Mouse (Mus musculus) liver, embryonic 13.5 days (tissue): ENCODE results near the gene Srms. TPM values are rescaled to one million over a fixed set of nuclear protein-coding genes. Genes with fewer than 3 reads are reported as not detected.
A peak's percentile ranks its signal among the peaks of the same experiment; 100 is the strongest.

Experiments
- ATAC-seq: fragments of 200-750 bp; cut with Nextera tagmentation; 2 replicates; pipeline ENCODE4 v1.8.0; 2017; ENCODE audit warnings: low read depth, mild to moderate bottlenecking, moderate number of reproducible peaks, moderate library complexity
- DNase-seq: peaks from one replicate; pipeline ENCODE4 v3.0.0; 2022
- H3K27ac ChIP-seq: fragments of 300-500 bp; sonication (generic); 2 replicates; pipeline ENCODE4 v1.5.1; 2015; ENCODE audit warnings: moderate library complexity, mild to moderate bottlenecking, inconsistent platforms
- H3K27me3 ChIP-seq: fragments of 300-500 bp; sonication (generic); 2 replicates; pipeline ENCODE4 v1.6.1; 2015; ENCODE audit warnings: mild to moderate bottlenecking, inconsistent platforms
- H3K36me3 ChIP-seq: fragments of 300-500 bp; sonication (generic); 2 replicates; pipeline ENCODE4 v1.6.1; 2015; ENCODE audit warnings: mild to moderate bottlenecking, inconsistent platforms
- H3K4me1 ChIP-seq: fragments of 300-500 bp; sonication (generic); replicated peaks from 2 replicates; pipeline ENCODE4 v1.6.1; 2015; ENCODE audit warnings: inconsistent platforms
- H3K4me2 ChIP-seq: fragments of 300-500 bp; sonication (generic); 2 replicates; pipeline ENCODE4 v1.6.1; 2015; ENCODE audit warnings: inconsistent platforms, mild to moderate bottlenecking, moderate library complexity
- H3K4me3 ChIP-seq: fragments of 300-500 bp; sonication (generic); replicated peaks from 2 replicates; pipeline ENCODE4 v1.5.1; 2015; ENCODE audit warnings: mild to moderate bottlenecking, inconsistent platforms
- H3K9ac ChIP-seq: fragments of 300-500 bp; sonication (generic); 2 replicates; pipeline ENCODE4 v1.6.1; 2015; ENCODE audit warnings: mild to moderate bottlenecking, inconsistent platforms
- H3K9me3 ChIP-seq: fragments of 300-500 bp; sonication (generic); replicated peaks from 2 replicates; pipeline ENCODE4 v1.6.1; 2016; ENCODE audit warnings: inconsistent platforms
- WGBS: fragments of 180-500 bp; shearing (Covaris S2); methylation state at CpG from one replicate; pipeline ENCODE4 v1.1.7; 2015; ENCODE audit not compliant: insufficient replicate concordance; 5-methylcytosine and 5-hydroxymethylcytosine counted together
- polyA plus RNA-seq: library from polyadenylated mRNA; unstranded; fragments of >200 nt; fragmentation: Nextera tagmentation; extraction: Ambion mirVana; gene quantifications from 2 replicates; pipeline ENCODE4 v1.2.1, GENCODE M21; 2015

Gene Srms
- 0.08 and 0.12 TPM in 2 replicates for polyA plus RNA-seq

DNA sequence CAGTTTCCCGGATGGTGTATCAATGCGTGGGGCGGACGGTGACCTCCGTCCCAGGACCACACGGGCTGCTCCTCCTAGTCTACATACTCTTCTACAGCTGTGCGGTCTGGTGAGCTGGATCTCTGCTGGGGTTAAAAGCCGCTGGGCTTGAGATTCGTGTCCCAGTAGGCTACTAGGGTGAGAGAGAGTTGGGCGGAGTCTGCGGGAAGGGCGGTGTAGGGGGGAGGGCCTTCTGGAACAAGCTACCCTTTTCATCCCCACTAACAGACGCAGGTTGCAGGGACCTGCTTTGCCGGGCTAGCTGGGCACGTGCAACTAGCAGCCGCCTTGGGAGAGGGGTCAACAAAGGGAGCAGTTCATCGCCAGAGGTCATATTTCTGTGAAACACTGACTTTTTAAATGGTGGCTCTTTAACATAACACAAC lies at the start of gene Srms:
Gene Srms (minus strand): TSS at position 165 of the 425 bp plus-strand sequence.
- Histone ChIP-seq H3K27ac (no peak within 1 kb of the TSS), H3K4me2 (peak within 1 kb of the TSS; percentile 66), H3K9me3 (no peaks in the 10 kb centered on the region), H3K4me1 (peaks cover 32% of the 10 kb centered on the region), H3K36me3 (no peaks in the 10 kb centered on the region), H3K27me3 (peaks cover 65% of the 10 kb centered on the region), H3K4me3 (peak within 1 kb of the TSS; percentile 42), H3K9ac (peak within 1 kb of the TSS; percentile 42)
- 3% methylated on average over 17 of the region's 17 CpGs for WGBS
- DNase-seq: peak; percentile 22
- ATAC-seq: peak; percentile 71

DNA sequence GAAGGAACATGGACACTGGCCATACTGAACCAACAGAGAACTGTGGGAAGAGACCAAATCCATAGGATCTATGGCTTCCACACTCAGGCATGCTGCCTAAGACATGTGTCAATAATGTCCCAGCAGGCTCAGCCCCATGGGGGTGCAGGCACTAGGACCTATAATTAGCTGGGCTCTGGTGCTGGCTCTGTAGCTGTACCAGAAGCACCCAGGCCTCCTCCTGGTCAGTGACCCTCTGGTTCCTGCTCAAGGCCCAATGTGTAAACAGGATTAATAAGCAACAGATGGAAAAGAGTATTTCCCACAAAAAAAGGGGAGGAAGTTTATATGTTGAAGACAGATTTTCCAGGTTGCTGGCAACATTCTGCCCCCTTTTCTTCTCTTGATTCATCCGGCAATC lies 40.3 kb upstream of the Srms start:
- peaks cover 70% of the 10 kb centered on the region for H3K36me3 ChIP-seq
- no peak overlapping the region for H3K9ac ChIP-seq
- DNase-seq (no peak), ATAC-seq (0 out of 2 replicates have a peak, but pooled peaks have one; percentile 34)
- 0 out of 2 replicates have a peak, but pooled peaks cover 3% of the 10 kb centered on the region for H3K4me1 ChIP-seq
- peak overlapping the region; percentile 7; the same call in 1 of the 2 replicates for H3K27ac ChIP-seq
- H3K4me2 ChIP-seq: no peak overlapping the region
- WGBS: 79% methylated on average over 1 of the region's 1 CpGs
- no peak overlapping the region for H3K4me3 ChIP-seq
- no peaks in the 10 kb centered on the region for H3K27me3 ChIP-seq
- no peaks in the 10 kb centered on the region for H3K9me3 ChIP-seq

DNA sequence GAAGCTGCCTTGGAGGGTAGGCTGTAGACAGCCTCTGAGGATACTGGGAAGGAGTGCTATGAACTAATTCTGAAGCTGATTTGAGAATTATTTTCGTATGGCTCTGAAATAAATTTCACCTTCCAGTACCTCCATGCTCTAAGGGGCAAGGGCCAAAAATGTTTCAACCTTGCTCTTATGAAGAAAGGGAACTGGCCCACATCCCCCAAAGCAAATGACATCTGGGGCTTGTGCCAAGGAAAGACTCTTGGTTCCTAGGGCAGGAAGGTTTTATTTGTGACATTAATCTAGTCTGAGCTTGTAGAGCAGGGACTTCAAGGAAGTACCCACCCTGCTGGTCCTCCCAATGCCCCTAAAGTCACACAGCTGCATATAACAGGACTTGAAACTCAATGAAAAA lies 38.9 kb upstream of the Srms start:
- 64% methylated on average over 1 of the region's 1 CpGs for WGBS
- no peaks in the 10 kb centered on the region for H3K27me3 ChIP-seq
- no peak overlapping the region for H3K9ac ChIP-seq
- H3K4me2 ChIP-seq: no peak overlapping the region
- ATAC-seq: no peak
- H3K27ac ChIP-seq: no peak overlapping the region
- H3K4me3 ChIP-seq: no peak overlapping the region
- H3K9me3 ChIP-seq: no peaks in the 10 kb centered on the region
- 0 out of 2 replicates have a peak, but pooled peaks cover 3% of the 10 kb centered on the region for H3K4me1 ChIP-seq
- H3K36me3 ChIP-seq: peaks cover 56% of the 10 kb centered on the region
- no peak for DNase-seq

DNA sequence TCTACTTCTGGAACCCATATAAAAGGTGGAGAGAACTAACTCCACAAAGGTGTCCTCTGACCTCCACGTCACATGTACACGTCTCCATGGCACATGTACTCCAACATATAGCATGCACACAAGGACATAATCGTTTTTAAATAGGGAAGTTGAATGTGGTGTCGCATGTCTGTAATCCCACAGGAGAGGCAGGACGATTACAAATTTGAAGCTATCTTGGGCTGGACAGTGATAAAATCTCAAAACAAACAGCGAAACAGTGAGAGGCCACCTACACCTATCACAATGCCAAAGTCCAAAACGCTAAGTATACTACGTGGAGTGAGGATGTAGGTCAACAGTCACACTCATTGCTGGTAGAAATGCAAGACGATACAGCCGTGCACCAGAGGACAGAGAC lies 36.2 kb upstream of the Srms start:
- Histone ChIP-seq H3K9ac (no peak overlapping the region), H3K9me3 (no peaks in the 10 kb centered on the region), H3K4me3 (no peak overlapping the region), H3K4me1 (peaks cover 6% of the 10 kb centered on the region), H3K4me2 (no peak overlapping the region), H3K27me3 (no peaks in the 10 kb centered on the region), H3K27ac (no peak overlapping the region), H3K36me3 (peaks cover 31% of the 10 kb centered on the region)
- DNase-seq (no peak), ATAC-seq (peak; percentile 51; the same call in 1 of the 2 replicates)
- WGBS: 62% methylated on average over 10 of the region's 10 CpGs

DNA sequence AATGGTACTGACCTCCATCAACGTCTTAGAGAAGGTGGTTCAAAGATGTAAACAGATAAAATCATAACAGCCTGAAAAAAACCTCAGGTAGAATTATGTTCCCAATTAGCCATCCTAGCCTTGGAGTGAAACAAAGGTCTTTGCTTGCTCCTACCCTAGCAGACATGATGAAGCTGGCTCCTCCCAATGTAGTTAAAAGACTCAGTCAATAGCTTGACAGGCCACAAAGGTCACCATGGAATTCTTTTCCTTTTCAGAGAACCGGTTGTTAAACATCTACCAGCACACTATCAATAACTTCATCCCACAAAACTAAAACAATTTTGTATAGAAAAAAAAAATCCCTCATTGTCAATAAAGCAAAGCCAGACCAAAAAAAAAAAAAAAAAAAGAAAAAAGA lies 32.0 kb upstream of the Srms start:
- Histone ChIP-seq H3K9me3 (no peaks in the 10 kb centered on the region), H3K27me3 (no peaks in the 10 kb centered on the region), H3K4me3 (no peak overlapping the region), H3K4me1 (peaks cover 35% of the 10 kb centered on the region), H3K36me3 (peaks cover 7% of the 10 kb centered on the region; the same call in 1 of the 2 replicates), H3K9ac (no peak overlapping the region), H3K4me2 (no peak overlapping the region), H3K27ac (no peak overlapping the region)
- 44% methylated on average over 2 of the region's 2 CpGs for WGBS
- ATAC-seq: no peak
- DNase-seq: no peak

DNA sequence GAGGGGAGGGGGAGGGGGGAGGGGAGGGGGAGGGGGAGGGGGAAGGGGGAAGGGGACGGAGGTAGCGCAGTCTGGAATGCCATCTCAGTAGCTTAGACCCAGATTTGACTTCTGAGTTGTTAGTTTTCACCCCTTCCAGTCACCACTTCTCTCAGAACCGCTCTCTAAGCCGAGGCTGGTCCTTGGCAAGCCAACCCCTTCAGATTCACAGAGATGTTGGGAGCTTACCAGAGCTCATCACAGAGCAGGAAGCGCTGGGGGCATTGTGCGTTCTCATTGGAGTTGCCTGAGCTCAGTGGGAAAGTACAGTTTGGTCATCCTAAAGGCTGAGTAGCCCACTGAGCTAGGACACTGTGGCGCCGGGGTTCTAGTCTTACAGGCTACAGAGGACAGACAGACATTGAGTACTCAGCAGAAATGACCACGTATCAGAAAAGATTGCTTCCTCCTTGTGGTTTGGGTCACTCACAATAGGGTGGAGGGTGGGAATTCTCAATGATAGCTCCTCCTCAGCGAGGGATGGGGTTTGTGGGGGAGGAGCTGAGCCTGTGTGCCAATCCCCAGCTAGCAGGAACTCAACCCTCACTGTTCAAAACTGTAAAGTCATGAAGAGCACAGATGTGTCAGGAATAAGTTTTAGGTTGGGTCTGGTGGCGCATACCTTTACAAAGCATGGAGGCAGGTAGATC lies 30.9 kb upstream of the Srms start:
- H3K36me3 ChIP-seq: peaks cover 14% of the 10 kb centered on the region; the same call in 1 of the 2 replicates
- DNase-seq (peak; percentile 28), ATAC-seq (peak; percentile 44)
- no peak overlapping the region for H3K9ac ChIP-seq
- H3K4me1 ChIP-seq: peaks cover 39% of the 10 kb centered on the region
- H3K27ac ChIP-seq: peak overlapping the region; percentile 36; the same call in 1 of the 2 replicates
- H3K4me3 ChIP-seq: no peak overlapping the region
- 19% methylated on average over 11 of the region's 11 CpGs for WGBS
- H3K4me2 ChIP-seq: peak overlapping the region; percentile 38; the same call in 1 of the 2 replicates
- no peaks in the 10 kb centered on the region for H3K27me3 ChIP-seq
- no peaks in the 10 kb centered on the region for H3K9me3 ChIP-seq

DNA sequence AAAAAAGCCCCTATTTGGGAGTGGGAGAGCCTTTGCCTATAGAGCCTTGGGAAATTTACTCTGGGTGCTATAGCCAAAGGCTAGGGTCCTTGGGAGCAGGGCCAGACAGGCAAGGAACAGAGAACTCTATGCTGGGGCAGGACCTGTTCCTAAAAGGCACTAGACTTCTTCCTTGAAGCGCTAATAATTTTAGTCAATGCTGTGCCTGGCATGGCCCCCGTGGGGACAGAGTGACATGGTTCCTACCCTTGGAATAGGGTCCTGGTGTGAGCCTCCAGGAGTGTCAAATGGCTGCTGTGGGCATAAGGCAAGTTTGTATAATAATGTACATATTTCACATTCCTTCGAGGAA lies 29.3 kb upstream of the Srms start:
- Histone ChIP-seq H3K36me3 (peaks cover 27% of the 10 kb centered on the region), H3K27ac (peak overlapping the region; percentile 25; the same call in 1 of the 2 replicates), H3K27me3 (no peaks in the 10 kb centered on the region), H3K4me3 (peak overlapping the region; percentile 75), H3K4me1 (peaks cover 39% of the 10 kb centered on the region), H3K4me2 (peak overlapping the region; percentile 78), H3K9ac (peak overlapping the region; percentile 86), H3K9me3 (no peaks in the 10 kb centered on the region)
- DNase-seq (no peak), ATAC-seq (no peak)
- WGBS: 61% methylated on average over 3 of the region's 3 CpGs

DNA sequence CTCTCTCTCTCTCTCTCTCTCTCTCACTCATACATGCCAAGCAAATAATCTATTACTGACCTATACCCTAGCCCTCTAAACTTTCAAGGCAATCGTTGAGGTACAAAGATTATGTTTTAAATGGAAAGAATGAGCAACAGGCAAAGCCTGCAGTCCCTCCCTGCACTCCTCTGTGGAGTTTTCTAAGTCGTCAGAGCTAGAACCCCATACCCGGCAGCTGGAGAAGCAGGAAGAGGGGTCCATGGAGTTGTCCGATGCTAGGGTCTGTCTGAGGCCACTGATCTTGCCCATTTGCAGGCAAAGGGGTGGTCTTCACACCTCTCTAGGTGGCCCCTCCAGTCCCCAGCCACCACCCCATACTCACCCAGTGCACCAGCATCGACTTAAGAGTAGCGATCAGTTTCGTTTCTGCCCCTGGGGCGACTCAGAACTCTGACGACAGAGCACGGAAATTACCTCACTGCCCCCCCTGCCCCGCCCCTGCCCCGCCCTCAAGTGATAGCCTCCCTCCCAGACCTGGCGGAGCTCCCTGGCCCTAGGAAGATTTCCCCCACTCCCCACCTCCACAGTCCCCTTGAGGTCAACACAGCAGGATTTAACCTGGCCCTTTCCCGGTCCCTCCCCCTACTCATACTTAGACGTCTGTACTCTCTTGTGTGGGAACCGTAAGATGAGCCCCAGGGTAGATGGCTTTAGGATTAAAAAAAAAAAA lies 28.8 kb upstream of the Srms start, which contains the start of gene Helz2:
Gene Helz2 (minus strand): TSS at position 426 of the 712 bp plus-strand sequence.
- Histone ChIP-seq H3K4me1 (peaks cover 39% of the 10 kb centered on the region), H3K9me3 (no peaks in the 10 kb centered on the region), H3K27ac (peak within 1 kb of the TSS; percentile 79), H3K36me3 (peaks cover 30% of the 10 kb centered on the region), H3K4me3 (peak within 1 kb of the TSS; percentile 75), H3K9ac (peak within 1 kb of the TSS; percentile 86), H3K27me3 (no peaks in the 10 kb centered on the region), H3K4me2 (peak within 1 kb of the TSS; percentile 78)
- DNase-seq: peak; percentile 47
- ATAC-seq: peak; percentile 82
- WGBS: 8% methylated on average over 16 of the region's 16 CpGs

DNA sequence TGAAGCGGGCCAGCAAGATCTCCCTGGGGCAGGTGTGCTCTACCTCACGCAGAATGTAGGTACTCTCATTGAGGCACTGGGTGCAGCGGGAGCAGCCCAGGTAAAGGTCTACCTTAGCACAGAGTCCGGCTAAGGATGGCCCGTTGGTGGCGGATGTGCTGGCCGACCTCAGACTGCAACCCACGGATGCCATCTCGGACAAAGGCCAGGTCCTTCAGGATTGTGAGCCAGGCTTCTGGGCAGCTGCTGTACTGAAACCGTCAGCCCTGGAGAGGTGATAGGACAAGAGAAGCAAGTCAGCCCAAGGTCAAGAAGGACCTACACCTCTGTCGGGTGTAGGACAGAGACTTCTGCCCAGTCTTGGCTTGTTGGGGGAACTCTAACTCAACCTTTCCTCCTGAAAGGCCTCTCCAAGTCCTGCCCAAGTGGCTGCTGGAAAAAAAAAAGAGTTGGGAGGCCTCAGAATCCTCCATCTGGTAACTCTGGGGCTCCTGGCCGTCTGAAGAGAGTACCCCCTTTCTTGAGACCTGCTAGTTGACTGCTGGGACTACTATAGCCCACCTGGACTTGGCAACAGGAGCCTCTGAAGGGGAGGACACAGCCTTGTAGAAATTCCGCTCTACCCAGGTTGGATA lies 27.9 kb upstream of the Srms start:
- peak overlapping the region; percentile 86 for H3K9ac ChIP-seq
- no peak overlapping the region for H3K27ac ChIP-seq
- no peak for ATAC-seq
- DNase-seq: no peak
- H3K36me3 ChIP-seq: peaks cover 38% of the 10 kb centered on the region
- 81% methylated on average over 13 of the region's 13 CpGs for WGBS
- peaks cover 39% of the 10 kb centered on the region for H3K4me1 ChIP-seq
- H3K27me3 ChIP-seq: no peaks in the 10 kb centered on the region
- no peaks in the 10 kb centered on the region for H3K9me3 ChIP-seq
- peak overlapping the region; percentile 75 for H3K4me3 ChIP-seq
- H3K4me2 ChIP-seq: peak overlapping the region; percentile 78

DNA sequence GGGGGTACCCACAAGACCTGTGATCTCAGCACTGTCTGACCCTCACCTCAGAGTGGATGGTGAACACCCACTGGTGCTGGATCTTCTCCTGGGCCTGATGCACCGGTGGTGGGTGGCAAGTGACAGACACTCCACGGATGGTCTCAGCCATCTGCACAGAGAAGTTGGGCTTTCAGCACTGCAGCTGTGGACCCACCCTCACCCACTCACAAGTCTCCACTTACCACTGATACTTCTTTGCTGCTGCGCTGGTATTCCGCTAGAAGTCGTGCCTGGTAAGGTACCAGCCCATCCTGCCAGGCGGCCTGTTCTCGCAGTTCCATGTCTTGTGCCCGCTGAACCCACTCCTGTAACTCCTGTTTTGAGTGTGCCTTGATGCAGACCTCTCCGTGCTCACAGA lies 26.3 kb upstream of the Srms start:
- Histone ChIP-seq H3K4me3 (no peak overlapping the region), H3K4me2 (0 out of 2 replicates have a peak overlapping the region, but pooled peaks have one; percentile 12)
- no peak for ATAC-seq

DNA sequence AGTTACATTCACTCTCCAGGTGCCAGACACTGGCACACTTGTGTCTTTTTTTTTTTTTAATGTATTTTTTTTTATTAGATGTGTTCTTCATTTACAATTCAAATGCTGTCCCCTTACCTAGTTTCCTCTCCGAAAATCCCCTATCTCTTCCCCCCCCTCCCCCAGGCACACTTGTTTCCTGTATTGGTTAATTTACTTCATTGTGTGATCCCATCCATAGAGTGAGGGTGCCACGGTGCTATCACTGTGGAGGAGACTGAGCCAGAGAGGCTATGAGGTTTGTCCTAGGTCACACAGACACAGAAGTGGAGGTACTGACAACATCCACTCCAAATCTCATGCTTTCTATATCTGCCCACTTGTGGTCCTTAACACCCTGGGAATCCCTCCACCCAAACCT lies 25.9 kb upstream of the Srms start:
- Histone ChIP-seq H3K4me1 (peaks cover 32% of the 10 kb centered on the region), H3K4me3 (no peak overlapping the region), H3K9ac (no peak overlapping the region), H3K4me2 (no peak overlapping the region), H3K27me3 (no peaks in the 10 kb centered on the region), H3K36me3 (peaks cover 54% of the 10 kb centered on the region), H3K27ac (no peak overlapping the region), H3K9me3 (no peaks in the 10 kb centered on the region)
- WGBS: 51% methylated on average over 2 of the region's 2 CpGs
- DNase-seq: no peak
- no peak for ATAC-seq

More for the DNA sequence above, 26.3 kb upstream of the Srms start:
- Histone ChIP-seq H3K27me3 (no peaks in the 10 kb centered on the region), H3K9ac (no peak overlapping the region), H3K36me3 (peaks cover 50% of the 10 kb centered on the region), H3K4me1 (peaks cover 36% of the 10 kb centered on the region), H3K9me3 (no peaks in the 10 kb centered on the region), H3K27ac (no peak overlapping the region)
- DNase-seq: no peak
- 92% methylated on average over 9 of the region's 9 CpGs for WGBS
